Mouse (Mus musculus): Measurements from ENCODE around the gene Slc9a8. TPM values are rescaled to one million over a fixed set of nuclear protein-coding genes. Genes with fewer than 3 reads are reported as not detected.

Slc9a8 gene
- 11.4 TPM for polyA plus RNA-seq (2014; fragmentation: Illumina TruSeq; extraction: RNeasy Lipid Tissue Mini Kit (QIAGEN cat#74804))

GRCm38 (mm10) chr2:167421330-167422149, at the start of gene Slc9a8:
Gene Slc9a8 (plus strand): TSS chr2:167421712.

DNA sequence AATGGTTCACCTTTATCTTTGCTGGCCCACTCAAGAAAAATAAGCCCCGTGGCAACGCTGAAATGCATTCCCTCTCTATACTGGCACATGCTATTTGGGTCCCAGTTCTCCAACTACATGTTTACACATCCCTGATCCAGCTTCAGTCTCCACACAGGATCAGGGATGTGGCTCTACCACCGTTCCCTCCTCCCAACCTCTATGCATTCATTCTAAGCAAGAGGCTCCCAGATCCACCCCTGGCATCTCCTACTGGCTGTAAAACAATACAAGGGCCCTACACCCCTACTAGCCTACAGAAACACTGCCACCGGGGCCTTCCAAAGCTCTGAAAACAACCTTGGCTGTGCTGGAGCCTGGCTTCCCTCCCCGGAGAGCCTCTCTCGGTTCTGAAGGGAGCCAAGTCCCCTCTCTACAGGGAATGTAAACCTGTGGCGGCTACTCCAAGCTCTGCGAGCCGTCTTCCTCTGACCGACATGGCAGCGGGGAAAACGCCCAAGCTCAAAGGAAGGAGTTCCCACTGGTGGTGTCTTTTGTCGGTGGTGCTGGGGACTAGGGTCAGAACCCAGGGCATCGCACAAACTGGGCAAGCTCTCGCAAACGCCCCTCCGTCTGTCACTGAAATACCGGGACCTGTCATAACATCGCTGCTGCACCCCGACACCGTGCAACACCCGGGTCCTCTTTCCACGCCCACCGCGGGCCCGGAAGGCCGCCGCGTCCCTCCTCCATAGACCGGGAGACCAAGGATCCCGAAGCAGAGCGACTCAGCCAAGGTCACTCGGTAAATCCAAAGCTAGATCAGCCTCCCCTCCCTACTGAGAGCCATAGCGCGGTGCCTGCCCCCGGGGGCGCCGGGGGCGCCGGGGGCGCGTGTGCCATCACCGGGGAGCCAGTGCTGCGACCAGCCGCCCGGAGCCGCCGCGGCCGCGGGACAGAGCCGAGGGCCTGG, 70.5 kb downstream of the Slc9a8 start, which contains the start of gene Rnf114:
Gene Rnf114 (plus strand): TSS at position 889 of the 952 bp plus-strand sequence.

DNA sequence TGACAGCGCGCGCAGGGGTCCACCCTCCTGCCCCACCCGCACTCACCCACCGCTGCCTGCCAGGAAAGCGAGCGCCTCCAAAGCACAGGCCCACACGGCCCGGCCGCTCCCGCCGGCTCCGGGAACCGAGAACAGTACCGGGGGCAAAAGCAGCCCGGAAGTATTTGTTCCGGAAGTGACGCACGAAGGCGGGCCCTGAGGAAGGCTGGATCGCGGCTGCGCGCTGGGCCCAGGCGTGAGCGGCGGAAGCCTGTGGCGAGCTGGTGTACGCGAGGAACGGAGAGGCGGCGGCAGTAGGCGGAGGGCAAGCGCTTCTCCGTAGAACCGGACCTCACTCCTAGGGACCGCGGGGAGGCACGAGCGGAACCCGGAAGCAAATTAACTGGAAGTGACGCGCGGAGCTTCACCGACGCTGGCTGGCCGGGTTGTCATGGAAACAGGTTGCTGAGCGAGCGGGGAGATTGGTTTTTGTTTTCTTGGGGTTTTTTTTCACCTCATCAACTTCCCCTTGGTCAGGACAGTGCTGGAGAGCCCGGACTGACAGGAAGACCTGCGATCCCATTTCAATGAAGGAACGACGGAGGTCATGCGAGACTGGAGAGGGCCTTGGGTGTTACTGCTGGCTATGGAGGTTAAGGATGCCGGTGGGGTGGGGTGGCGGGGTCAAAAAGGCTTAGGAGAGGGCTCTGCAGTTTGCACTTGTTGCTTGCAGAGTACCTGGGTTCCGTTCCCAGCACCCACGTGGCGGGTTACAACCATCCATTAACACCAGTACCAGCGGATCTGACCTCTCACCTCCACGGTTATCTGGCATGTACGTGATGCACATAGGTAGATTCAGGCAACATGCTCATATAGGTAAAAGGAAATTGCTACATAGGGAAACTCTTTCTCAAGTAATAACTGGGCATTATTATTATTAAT, 71.5 kb downstream of the Slc9a8 start, which contains the start of gene Spata2:
Gene Spata2 (minus strand): TSS at position 175 of the 924 bp plus-strand sequence.

Other genes starting within 250 kb of the Slc9a8 start
- 2.9 TPM for gene Kcnb1, start 231.6 kb upstream of the Slc9a8 start, polyA plus RNA-seq (2014; fragmentation: Illumina TruSeq; extraction: RNeasy Lipid Tissue Mini Kit (QIAGEN cat#74804))
- gene Ptgis, start 181.1 kb upstream of the Slc9a8 start, polyA plus RNA-seq (2014; fragmentation: Illumina TruSeq; extraction: RNeasy Lipid Tissue Mini Kit (QIAGEN cat#74804)), result 6.4 TPM
- gene B4galt5, start 72.5 kb upstream of the Slc9a8 start, polyA plus RNA-seq (2014; fragmentation: Illumina TruSeq; extraction: RNeasy Lipid Tissue Mini Kit (QIAGEN cat#74804)), result 3.3 TPM
- 22.6 TPM for gene Rnf114, start 70.9 kb downstream of the Slc9a8 start, polyA plus RNA-seq (2014; fragmentation: Illumina TruSeq; extraction: RNeasy Lipid Tissue Mini Kit (QIAGEN cat#74804))
- gene Spata2, start 71.2 kb downstream of the Slc9a8 start, polyA plus RNA-seq (2014; fragmentation: Illumina TruSeq; extraction: RNeasy Lipid Tissue Mini Kit (QIAGEN cat#74804)), result 4.8 TPM
- not detected for gene Snai1, start 116.5 kb downstream of the Slc9a8 start, polyA plus RNA-seq (2014; fragmentation: Illumina TruSeq; extraction: RNeasy Lipid Tissue Mini Kit (QIAGEN cat#74804))
- gene Ube2v1, start 210.4 kb downstream of the Slc9a8 start, polyA plus RNA-seq (2014; fragmentation: Illumina TruSeq; extraction: RNeasy Lipid Tissue Mini Kit (QIAGEN cat#74804)), result 66.2 TPM
- not detected for gene Gm20431, start 239.8 kb downstream of the Slc9a8 start, polyA plus RNA-seq (2014; fragmentation: Illumina TruSeq; extraction: RNeasy Lipid Tissue Mini Kit (QIAGEN cat#74804))